Mouse (Mus musculus) cerebellum, adult 11-12 months (tissue): ENCODE data around the gene Atxn10.
A peak's percentile ranks its signal among the peaks of the same experiment; 100 is the strongest.

Experiments used
- DNase-seq: peaks from one replicate; pipeline ENCODE4 v3.0.0; 2022

Gene Atxn10

GRCm38 (mm10) chr15:85336301-85336991, 401 bp downstream of the Atxn10 start:
- DNase-seq = peak; percentile 77

- peak; percentile 38 for DNase-seq
Observed at GRCm38 (mm10) chr15:85337219-85337618, 1.2 kb downstream of the Atxn10 start.

GRCm38 (mm10) chr15:85337979-85338378, 1.9 kb downstream of the Atxn10 start:
- DNase-seq = peak; percentile 40

GRCm38 (mm10) chr15:85342246-85342645, 6.2 kb downstream of the Atxn10 start:
- DNase-seq = no peak

- peak; percentile 15 for DNase-seq
Observed at GRCm38 (mm10) chr15:85344673-85345072, 8.6 kb downstream of the Atxn10 start.

- DNase-seq = no peak
Observed at GRCm38 (mm10) chr15:85347058-85347700, 11.1 kb downstream of the Atxn10 start.

- DNase-seq = no peak
Observed at GRCm38 (mm10) chr15:85350144-85350543, 14.1 kb downstream of the Atxn10 start.

GRCm38 (mm10) chr15:85354060-85354459, 18.0 kb downstream of the Atxn10 start:
- no peak for DNase-seq

GRCm38 (mm10) chr15:85356112-85356511, 20.1 kb downstream of the Atxn10 start:
- DNase-seq = no peak

GRCm38 (mm10) chr15:85357465-85358225, 21.6 kb downstream of the Atxn10 start:
- DNase-seq = no peak

GRCm38 (mm10) chr15:85359483-85359882, 23.4 kb downstream of the Atxn10 start:
- DNase-seq = no peak

- DNase-seq = no peak
Observed at GRCm38 (mm10) chr15:85359901-85360300, 23.9 kb downstream of the Atxn10 start.

- no peak for DNase-seq
Observed at GRCm38 (mm10) chr15:85364366-85364765, 28.3 kb downstream of the Atxn10 start.

GRCm38 (mm10) chr15:85366938-85367337, 30.9 kb downstream of the Atxn10 start:
- no peak for DNase-seq

- DNase-seq = no peak
Observed at GRCm38 (mm10) chr15:85369765-85370164, 33.7 kb downstream of the Atxn10 start.

- DNase-seq = no peak
Observed at GRCm38 (mm10) chr15:85373125-85373524, 37.1 kb downstream of the Atxn10 start.

GRCm38 (mm10) chr15:85383477-85383876, 47.4 kb downstream of the Atxn10 start:
- no peak for DNase-seq

- DNase-seq = no peak
Observed at GRCm38 (mm10) chr15:85388696-85389095, 52.7 kb downstream of the Atxn10 start.

GRCm38 (mm10) chr15:85389915-85390314, 53.9 kb downstream of the Atxn10 start:
- no peak for DNase-seq

- no peak for DNase-seq
Observed at GRCm38 (mm10) chr15:85395360-85395759, 59.3 kb downstream of the Atxn10 start.

GRCm38 (mm10) chr15:85401926-85402325, 65.9 kb downstream of the Atxn10 start:
- DNase-seq = peak; percentile 58

- DNase-seq = peak; percentile 90
Observed at GRCm38 (mm10) chr15:85403256-85403731, 67.2 kb downstream of the Atxn10 start.

GRCm38 (mm10) chr15:85404739-85405138, 68.7 kb downstream of the Atxn10 start:
- DNase-seq = no peak

- no peak for DNase-seq
Observed at GRCm38 (mm10) chr15:85405567-85405966, 69.5 kb downstream of the Atxn10 start.
